Mouse (Mus musculus) megakaryocyte, embryonic 14.5 days (primary cell): Measurements from ENCODE around the gene Cdkn1c. TPM values are rescaled to one million over a fixed set of nuclear protein-coding genes. Genes with fewer than 3 reads are reported as not detected.

Source experiments
- H3K27me3 ChIP-seq: replicated peaks from 2 replicates; pipeline ENCODE3; 2012; ENCODE audit warnings: inconsistent platforms
- H3K36me3 ChIP-seq: replicated peaks from 2 replicates; pipeline ENCODE3; 2012; ENCODE audit warnings: low read length, inconsistent platforms, mixed read lengths
- H3K4me1 ChIP-seq: 2 replicates; pipeline ENCODE4 v1.6.1; 2012; ENCODE audit warnings: inconsistent platforms
- H3K4me3 ChIP-seq: replicated peaks from 2 replicates; pipeline ENCODE3; 2012; ENCODE audit warnings: moderate library complexity, mild to moderate bottlenecking, inconsistent platforms
- H3K9me3 ChIP-seq: 2 replicates; pipeline ENCODE4 v1.6.1; 2012; ENCODE audit warnings: inconsistent platforms
- FLI1 ChIP-seq: IDR thresholded peaks from 2 replicates; pipeline ENCODE4 v1.6.1; 2012; ENCODE audit warnings: low read length, inconsistent platforms, mixed read lengths
- GATA1 ChIP-seq: IDR thresholded peaks from 3 replicates; pipeline ENCODE4 v1.6.1; 2012; ENCODE audit warnings: mixed read lengths, low read length, inconsistent platforms, borderline replicate concordance
- polyA plus RNA-seq: library from polyadenylated mRNA; stranded (reverse); fragments of >175 nt; gene quantifications from 2 replicates; pipeline ENCODE4 v1.2.3, GENCODE M21; 2012; ENCODE audit warnings: low replicate concordance; ENCODE audit not compliant: insufficient read depth

Gene Cdkn1c
- polyA plus RNA-seq, 1 experiment = 0.66 TPM

GRCm38 (mm10) chr7:143461294-143461870, 532 bp upstream of the Cdkn1c start:
- Histone ChIP-seq H3K4me1 (peaks cover 26% of the 10 kb centered on the region), H3K4me3 (peak overlapping the region; percentile 91), H3K9me3 (peaks cover 41% of the 10 kb centered on the region), H3K36me3 (no peaks in the 10 kb centered on the region), H3K27me3 (peaks cover 97% of the 10 kb centered on the region)
- TF ChIP-seq FLI1 (no peak), GATA1 (no peak)

- H3K36me3 ChIP-seq = no peaks in the 10 kb centered on the region
- TF ChIP-seq FLI1 (no peak), GATA1 (no peak)
- H3K9me3 ChIP-seq = peaks cover 41% of the 10 kb centered on the region
- H3K4me1 ChIP-seq = peaks cover 26% of the 10 kb centered on the region
- H3K27me3 ChIP-seq = peaks cover 97% of the 10 kb centered on the region
- H3K4me3 ChIP-seq = peak overlapping the region; percentile 91
These were observed 524 bp downstream of the Cdkn1c start for GRCm38 (mm10) chr7:143460217-143460834.

GRCm38 (mm10) chr7:143459332-143460211, 1.3 kb downstream of the Cdkn1c start:
- TF ChIP-seq GATA1 (no peak), FLI1 (no peak)
- Histone ChIP-seq H3K4me1 (peaks cover 19% of the 10 kb centered on the region), H3K36me3 (no peaks in the 10 kb centered on the region), H3K4me3 (peak overlapping the region; percentile 78), H3K27me3 (peaks cover 94% of the 10 kb centered on the region), H3K9me3 (peaks cover 41% of the 10 kb centered on the region)

GRCm38 (mm10) chr7:143458963-143459331, 1.9 kb downstream of the Cdkn1c start:
- TF ChIP-seq GATA1 (no peak), FLI1 (no peak)
- no peak overlapping the region for H3K4me3 ChIP-seq

GRCm38 (mm10) chr7:143447130-143447529, 13.7 kb downstream of the Cdkn1c start:
- Histone ChIP-seq H3K27me3 (peaks cover 83% of the 10 kb centered on the region), H3K4me1 (peaks cover 6% of the 10 kb centered on the region), H3K9me3 (no peaks in the 10 kb centered on the region), H3K36me3 (no peaks in the 10 kb centered on the region), H3K4me3 (no peak overlapping the region)
- no peak for TF ChIP-seq FLI1
- no peak for TF ChIP-seq GATA1

More at GRCm38 (mm10) chr7:143458963-143459331, 1.9 kb downstream of the Cdkn1c start:
- Histone ChIP-seq H3K36me3 (no peaks in the 10 kb centered on the region), H3K27me3 (peaks cover 93% of the 10 kb centered on the region), H3K9me3 (peaks cover 45% of the 10 kb centered on the region), H3K4me1 (peaks cover 18% of the 10 kb centered on the region)

- H3K27me3 ChIP-seq = peaks cover 89% of the 10 kb centered on the region
- H3K4me1 ChIP-seq = peaks cover 6% of the 10 kb centered on the region
- no peak overlapping the region for H3K4me3 ChIP-seq
- H3K36me3 ChIP-seq = no peaks in the 10 kb centered on the region
- H3K9me3 ChIP-seq = no peaks in the 10 kb centered on the region
- no peak for TF ChIP-seq FLI1
- TF ChIP-seq GATA1 = no peak
These were observed 15.0 kb downstream of the Cdkn1c start for GRCm38 (mm10) chr7:143445651-143446460.

GRCm38 (mm10) chr7:143444955-143445648, 15.7 kb downstream of the Cdkn1c start:
- Histone ChIP-seq H3K27me3 (peaks cover 93% of the 10 kb centered on the region), H3K4me1 (peaks cover 6% of the 10 kb centered on the region), H3K9me3 (no peaks in the 10 kb centered on the region), H3K36me3 (no peaks in the 10 kb centered on the region), H3K4me3 (no peak overlapping the region)
- TF ChIP-seq FLI1 = no peak
- no peak for TF ChIP-seq GATA1

GRCm38 (mm10) chr7:143444580-143444954, 16.3 kb downstream of the Cdkn1c start:
- peaks cover 91% of the 10 kb centered on the region for H3K27me3 ChIP-seq
- no peak overlapping the region for H3K4me3 ChIP-seq
- TF ChIP-seq GATA1 (no peak), FLI1 (no peak)

GRCm38 (mm10) chr7:143438965-143439364, 21.9 kb downstream of the Cdkn1c start:
- H3K4me3 ChIP-seq = no peak overlapping the region
- H3K9me3 ChIP-seq = no peaks in the 10 kb centered on the region
- no peaks in the 10 kb centered on the region for H3K36me3 ChIP-seq
- H3K27me3 ChIP-seq = peaks cover 94% of the 10 kb centered on the region
- H3K4me1 ChIP-seq = no peaks in the 10 kb centered on the region
- TF ChIP-seq FLI1 (no peak), GATA1 (no peak)

More at GRCm38 (mm10) chr7:143444580-143444954, 16.3 kb downstream of the Cdkn1c start:
- H3K9me3 ChIP-seq = no peaks in the 10 kb centered on the region
- H3K4me1 ChIP-seq = peaks cover 6% of the 10 kb centered on the region
- H3K36me3 ChIP-seq = no peaks in the 10 kb centered on the region
